Mouse (Mus musculus): ENCODE results near the gene Slc22a2. TPM values are rescaled to one million over a fixed set of nuclear protein-coding genes. Genes with fewer than 3 reads are reported as not detected.
"Not testable (repeated sequence)": the region's sequence is repeated elsewhere in the genome, so short reads cannot be mapped to it uniquely, and the experiment has no call there.

Gene Slc22a2
- polyA plus RNA-seq, 1 experiment from 2014 or later: not detected

DNA sequence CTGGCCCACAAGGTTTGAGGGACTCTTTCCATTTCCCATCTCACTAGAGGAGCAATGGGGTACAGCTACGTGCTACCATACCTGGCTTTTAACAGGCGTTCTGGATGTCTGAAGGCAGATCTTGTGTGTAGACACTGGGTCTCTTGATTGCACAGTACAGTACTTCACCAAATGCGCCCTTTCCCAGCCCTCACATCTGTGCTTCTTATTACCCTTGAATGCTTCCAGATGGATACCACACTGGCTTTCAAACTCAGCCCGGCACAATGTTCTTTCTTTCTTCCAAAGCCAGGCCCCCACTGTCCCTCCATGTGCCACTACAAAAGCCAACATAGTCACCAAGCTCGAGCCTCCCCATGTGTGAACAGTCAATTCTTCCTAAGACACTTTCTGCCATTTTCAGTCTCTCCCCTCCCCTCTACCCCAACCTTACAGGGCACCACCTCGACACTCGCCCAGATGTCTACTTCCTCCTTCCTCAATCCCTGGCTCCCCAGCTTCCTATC is 88.4 kb downstream of the Slc22a2 start:
- 54% methylated on average over 7 of the region's 7 CpGs for WGBS

DNA sequence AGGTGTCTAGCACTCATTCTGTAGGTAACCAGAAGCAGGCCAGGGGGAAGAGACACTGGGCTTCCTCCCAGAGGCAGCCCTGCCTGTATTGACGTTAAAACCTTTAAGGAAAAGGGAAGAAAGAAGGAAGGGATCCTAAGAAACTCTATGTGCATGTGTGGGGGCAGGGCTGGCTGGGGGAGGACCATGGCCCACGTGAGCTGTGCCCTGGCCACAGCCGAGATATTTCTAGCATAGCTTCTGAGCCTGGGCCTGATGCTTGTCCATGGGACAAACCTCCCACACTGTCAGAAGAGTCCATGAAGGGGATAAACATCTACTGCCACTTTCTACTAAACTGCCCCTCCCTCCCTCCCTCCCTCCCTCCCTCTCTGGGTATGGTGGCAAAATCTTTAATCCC is 89.9 kb downstream of the Slc22a2 start:
- no peak for DNase-seq (ENCODE audit: low spot score)
- 70% methylated on average over 3 of the region's 3 CpGs for WGBS
- Histone ChIP-seq H3K4me3 (no peak overlapping the region), H3K27ac (replicated peaks) (peak overlapping the region; percentile 48; the same call in 1 of the 2 replicates), H3K4me1 (peaks cover 18% of the 10 kb centered on the region), H3K36me3 (replicated peaks) (no peaks in the 10 kb centered on the region), H3K27me3 (replicated peaks; ENCODE audit: low read depth, poor library complexity, severe bottlenecking) (no peaks in the 10 kb centered on the region), H3K9me3 (no peaks in the 10 kb centered on the region)

More for the DNA sequence above, 88.4 kb downstream of the Slc22a2 start:
- no peak overlapping the region for H3K4me3 ChIP-seq
- no peaks in the 10 kb centered on the region for H3K36me3 ChIP-seq (replicated peaks)
- no peaks in the 10 kb centered on the region for H3K27me3 ChIP-seq (replicated peaks; ENCODE audit: low read depth, poor library complexity, severe bottlenecking)
- no peaks in the 10 kb centered on the region for H3K9me3 ChIP-seq
- peak overlapping the region; percentile 70 for H3K27ac ChIP-seq (replicated peaks)
- peaks cover 25% of the 10 kb centered on the region for H3K4me1 ChIP-seq
- peak; percentile 50 for DNase-seq (ENCODE audit: low spot score)

DNA sequence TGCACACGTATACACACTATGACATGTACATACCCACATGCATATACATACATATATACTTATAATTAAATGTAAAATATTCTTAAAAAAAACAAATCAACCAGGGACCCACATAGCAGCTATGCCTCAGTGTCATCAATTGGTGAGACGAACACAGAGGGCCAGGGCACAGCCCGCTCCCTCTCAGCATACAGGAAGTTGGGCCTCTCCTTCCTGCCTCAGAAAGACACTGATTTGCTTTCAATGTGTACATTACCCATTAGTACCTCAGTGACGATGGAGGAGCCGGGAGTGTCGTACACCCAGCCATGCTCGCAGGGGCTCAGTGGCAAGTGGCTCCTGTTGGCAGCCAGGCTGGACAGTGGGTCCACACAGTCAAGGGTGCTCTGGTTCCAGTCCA is 91.0 kb downstream of the Slc22a2 start:
- 85% methylated on average over 7 of the region's 7 CpGs for WGBS
- H3K9me3 ChIP-seq; H3K4me3 ChIP-seq; H3K36me3 ChIP-seq (replicated peaks); H3K27me3 ChIP-seq (replicated peaks; ENCODE audit: low read depth, poor library complexity, severe bottlenecking); H3K4me1 ChIP-seq; H3K27ac ChIP-seq (replicated peaks); DNase-seq (ENCODE audit: low spot score): not testable (repeated sequence)

DNA sequence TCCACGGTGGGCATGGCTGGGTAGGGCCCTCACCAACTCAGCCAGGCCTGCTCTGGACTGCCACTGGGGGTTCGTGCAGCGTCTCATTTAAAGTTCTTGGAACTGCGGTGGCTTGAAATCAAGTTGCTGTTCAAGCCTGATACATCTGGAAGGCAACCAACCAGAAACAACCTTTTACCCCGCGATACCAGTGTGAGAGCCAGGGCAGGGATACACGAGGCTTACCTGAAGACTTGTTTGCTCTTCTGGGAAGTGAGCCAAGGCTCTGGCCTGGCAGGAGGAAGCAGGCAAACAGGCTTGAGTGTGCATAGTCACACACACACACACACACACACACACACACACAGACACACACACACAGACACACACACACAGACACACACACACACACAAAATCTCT is 91.7 kb downstream of the Slc22a2 start, which contains the start of gene Slc22a1:
Slc22a1 (minus strand) TSS at position 184 of the 400 bp plus-strand sequence.
- Histone ChIP-seq H3K36me3 (replicated peaks) (peaks cover 12% of the 10 kb centered on the region), H3K27me3 (replicated peaks; ENCODE audit: low read depth, poor library complexity, severe bottlenecking) (no peaks in the 10 kb centered on the region), H3K9me3 (no peaks in the 10 kb centered on the region), H3K27ac (replicated peaks) (no peak within 1 kb of the TSS), H3K4me3 (no peak within 1 kb of the TSS), H3K4me1 (peaks cover 7% of the 10 kb centered on the region)
- WGBS: 92% methylated on average over 7 of the region's 7 CpGs
- DNase-seq (ENCODE audit: low spot score): no peak

DNA sequence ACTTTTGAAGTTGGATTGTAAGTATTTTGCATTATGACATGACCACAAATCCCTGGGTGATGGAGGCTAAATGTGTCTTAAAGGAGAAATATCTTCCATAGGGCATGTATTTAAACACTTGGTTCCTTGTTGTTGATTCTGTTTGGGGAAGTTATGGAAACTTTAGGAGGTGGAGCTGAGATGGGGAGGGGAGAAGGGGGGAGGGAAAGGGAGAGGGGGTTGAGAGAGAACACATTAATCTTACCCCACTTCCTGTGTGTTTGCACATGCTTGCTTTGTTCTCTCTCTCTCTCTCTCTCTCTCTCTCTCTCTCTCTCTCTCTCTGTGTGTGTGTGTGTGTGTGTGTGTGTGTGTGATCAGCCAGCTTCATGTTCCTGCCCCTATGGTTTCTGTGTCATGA is 93.2 kb downstream of the Slc22a2 start:
- DNase-seq (ENCODE audit: low spot score): no peak
- H3K4me1 ChIP-seq: peaks cover 5% of the 10 kb centered on the region
- no peak overlapping the region for H3K27ac ChIP-seq (replicated peaks)
- no peaks in the 10 kb centered on the region for H3K27me3 ChIP-seq (replicated peaks; ENCODE audit: low read depth, poor library complexity, severe bottlenecking)
- H3K4me3 ChIP-seq: no peak overlapping the region
- H3K36me3 ChIP-seq (replicated peaks): peaks cover 25% of the 10 kb centered on the region
- H3K9me3 ChIP-seq: no peaks in the 10 kb centered on the region

Other genes starting within 250 kb of the Slc22a2 start
- not detected in 2 replicates for gene Plg, start 205.5 kb upstream of the Slc22a2 start, polyA plus RNA-seq (2016; fragmentation: Nextera tagmentation; extraction: Ambion mirVana)
- 0.05 and 0.08 TPM in 2 replicates for gene Slc22a3, start 76.4 kb upstream of the Slc22a2 start, polyA plus RNA-seq (2016; fragmentation: Nextera tagmentation; extraction: Ambion mirVana)
- gene Slc22a1, start 91.7 kb downstream of the Slc22a2 start, polyA plus RNA-seq (2016; fragmentation: Nextera tagmentation; extraction: Ambion mirVana): not detected in 2 replicates
- gene Igf2r, start 185.5 kb downstream of the Slc22a2 start, polyA plus RNA-seq (2016; fragmentation: Nextera tagmentation; extraction: Ambion mirVana): 25.9 and 27.2 TPM in 2 replicates

Measured in embryonic facial prominence, embryonic 10.5 days (tissue).